Mouse (Mus musculus) C2C12 (cell line): ENCODE measurements around the gene Hist1h2aa.

Source experiments
- CEBPB ChIP-seq: IDR thresholded peaks from one replicate; pipeline ENCODE4 v1.6.1; 2011; ENCODE audit warnings: low read depth, mild to moderate bottlenecking, control low read depth, moderate library complexity
- CTCF ChIP-seq: IDR thresholded peaks from one replicate; pipeline ENCODE4 v1.5.1; 2011; ENCODE audit not compliant: control insufficient read depth, insufficient read depth, insufficient read length
- MYOG ChIP-seq: IDR thresholded peaks from one replicate; pipeline ENCODE4 v1.6.1; 2011; ENCODE audit not compliant: control insufficient read depth, insufficient read length; ENCODE audit errors: extremely low read depth

DNA sequence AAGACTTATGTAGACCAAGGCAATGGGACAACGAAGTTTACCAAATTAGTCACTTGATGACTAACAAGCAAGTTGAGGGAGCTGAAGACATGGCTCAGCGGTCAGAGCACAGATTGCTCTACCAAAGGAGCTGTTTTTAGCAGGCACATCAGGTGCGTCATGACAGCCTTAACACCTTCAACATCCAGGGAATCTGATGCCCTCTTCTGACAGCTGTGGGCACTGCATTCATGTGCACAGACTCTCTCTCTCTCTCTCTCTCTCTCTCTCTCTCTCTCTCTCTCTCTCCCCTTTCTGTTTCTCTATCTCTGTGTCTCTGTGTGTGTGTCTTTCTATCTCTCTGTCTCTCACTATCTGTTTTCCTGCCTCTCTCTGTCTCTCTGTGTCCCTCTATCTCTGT is 16.7 kb downstream of the Hist1h2aa start:
- TF ChIP-seq CTCF (peak; percentile 28), CEBPB (no peak), MYOG (no peak)
